Comparison of ENCODE assay signal across 8 mouse cellular contexts in genomic region chr5:115203735-115204561, GRCm38 (mm10). TPM values are rescaled to one million over a fixed set of nuclear protein-coding genes. Genes with fewer than 3 reads are reported as not detected.
DNase-seq lines count a peak whose midpoint lies in the region; ATAC-seq and TF ChIP-seq lines count a peak whose summit lies in the region.

No protein-coding gene starts in this region.

- intact Hi-C loops in left cerebral cortex, adult 2 months (cut with DNase I), result no loop called here

- no peaks in the 10 kb centered on the region for H3K36me3 ChIP-seq in embryonic facial prominence, embryonic 14.5 days (ENCODE audit: control insufficient read depth, insufficient read depth, low read length)
- no peaks in the 10 kb centered on the region for H3K36me3 ChIP-seq in lung, embryonic 15.5 days
- no peaks in the 10 kb centered on the region for H3K36me3 ChIP-seq in stomach, embryonic 16.5 days (ENCODE audit: control insufficient read depth, insufficient read depth, low read length)

- peak overlapping the region; percentile 91 for H3K27ac ChIP-seq in left cerebral cortex, adult 2 months
- H3K27ac ChIP-seq in embryonic facial prominence, embryonic 14.5 days (replicated peaks; ENCODE audit: low read depth, low read length), result peak overlapping the region; percentile 17; the same call in 1 of the 2 replicates
- H3K27ac ChIP-seq in lung, embryonic 15.5 days, result no peak overlapping the region
- H3K27ac ChIP-seq in stomach, embryonic 16.5 days (ENCODE audit: low read length), result peak overlapping the region; percentile 16; the same call in 1 of the 2 replicates

- WGBS in embryonic facial prominence, embryonic 14.5 days, result 19% methylated on average over 23 of the region's 23 CpGs
- 6% methylated on average over 23 of the region's 23 CpGs for WGBS in lung, embryonic 15.5 days
- WGBS in stomach, embryonic 16.5 days, result 8% methylated on average over 23 of the region's 23 CpGs

- peaks cover 8% of the 10 kb centered on the region for H3K4me1 ChIP-seq in embryonic facial prominence, embryonic 14.5 days (ENCODE audit: control insufficient read depth, insufficient read depth, low read length)
- H3K4me1 ChIP-seq in lung, embryonic 15.5 days, result peaks cover 24% of the 10 kb centered on the region
- H3K4me1 ChIP-seq in stomach, embryonic 16.5 days (ENCODE audit: control insufficient read depth, insufficient read depth, low read length), result peaks cover 12% of the 10 kb centered on the region

- H3K27me3 ChIP-seq in embryonic facial prominence, embryonic 14.5 days (replicated peaks; ENCODE audit: control insufficient read depth, insufficient read depth, low read length), result no peaks in the 10 kb centered on the region
- peaks cover 31% of the 10 kb centered on the region for H3K27me3 ChIP-seq in lung, embryonic 15.5 days
- H3K27me3 ChIP-seq in stomach, embryonic 16.5 days (ENCODE audit: control insufficient read depth, insufficient read depth, low read length), result peaks cover 7% of the 10 kb centered on the region; the same call in 1 of the 2 replicates

- no peaks in the 10 kb centered on the region for H3K9me3 ChIP-seq in embryonic facial prominence, embryonic 14.5 days (ENCODE audit: control insufficient read depth, low read length)
- H3K9me3 ChIP-seq in lung, embryonic 15.5 days, result no peaks in the 10 kb centered on the region
- no peaks in the 10 kb centered on the region for H3K9me3 ChIP-seq in stomach, embryonic 16.5 days (replicated peaks; ENCODE audit: control insufficient read depth, low read length)

- H3K4me3 ChIP-seq in left cerebral cortex, adult 2 months, result no peak overlapping the region
- H3K4me3 ChIP-seq in embryonic facial prominence, embryonic 14.5 days (ENCODE audit: low read depth, low read length), result peak overlapping the region; percentile 33
- peak overlapping the region; percentile 31 for H3K4me3 ChIP-seq in lung, embryonic 15.5 days
- H3K4me3 ChIP-seq in stomach, embryonic 16.5 days (replicated peaks; ENCODE audit: low read length), result peak overlapping the region; percentile 35

- peak in 1 of 2 experiments; percentile 29 for DNase-seq in left cerebral cortex, adult 2 months (ENCODE audit: extremely low spot score in 1 of 2, low spot score in 2 of 2)
- no peak for DNase-seq in left cerebral cortex, adult 11 months (ENCODE audit: low spot score)
- peak; percentile 62 for DNase-seq in embryonic facial prominence, embryonic 14.5 days (ENCODE audit: low spot score)
- DNase-seq in induced T-regulatory cell, adult 2 months (ENCODE audit: low read depth), result peak; percentile 39
- DNase-seq in layer of hippocampus, postnatal 36 days, result no peak
- DNase-seq in adrenal gland, adult 2 months, result no peak

- H3K9ac ChIP-seq in embryonic facial prominence, embryonic 14.5 days (ENCODE audit: low read depth, low read length), result peak overlapping the region; percentile 57
- H3K9ac ChIP-seq in lung, embryonic 15.5 days, result 0 out of 2 replicates have a peak overlapping the region, but pooled peaks have one; percentile 19
- peak overlapping the region; percentile 60 for H3K9ac ChIP-seq in stomach, embryonic 16.5 days (ENCODE audit: low read length)

- H3K4me2 ChIP-seq in embryonic facial prominence, embryonic 14.5 days (ENCODE audit: low read depth, low read length), result peak overlapping the region; percentile 60
- H3K4me2 ChIP-seq in lung, embryonic 15.5 days, result peak overlapping the region; percentile 57
- peak overlapping the region; percentile 54 for H3K4me2 ChIP-seq in stomach, embryonic 16.5 days (ENCODE audit: low read depth, low read length)

- peak; percentile 59 for ATAC-seq in embryonic facial prominence, embryonic 14.5 days (ENCODE audit: low read depth)
- peak; percentile 51; the same call in 1 of the 2 replicates for ATAC-seq in lung, embryonic 15.5 days (ENCODE audit: borderline replicate concordance, extremely low read depth, low FRiP score, low TSS enrichment)
- peak; percentile 74 for ATAC-seq in stomach, embryonic 16.5 days (ENCODE audit: insufficient read depth, low FRiP score)

- TF ChIP-seq CTCF in left cerebral cortex, adult 2 months (IDR thresholded peaks at IDR 0.05), result no peak

RNA-seq across cellular contexts. Expression of gene Cabp1, which starts 9.8 kb away (rescaled TPM):
- total RNA-seq in left cerebral cortex, adult 2 months (2021), result 100 to 1,000 TPM; 319 to 335 TPM
- polyA plus RNA-seq in embryonic facial prominence, embryonic 14.5 days (2014; fragmentation: Nextera tagmentation; extraction: Ambion mirVana), result 2.7 and 3.1 TPM in 2 replicates
- 1.4 and 2.1 TPM in 2 replicates for polyA plus RNA-seq in lung, embryonic 15.5 days (2015; fragmentation: Nextera tagmentation; extraction: Ambion mirVana)
- polyA plus RNA-seq in stomach, embryonic 16.5 days (2015; fragmentation: Nextera tagmentation; extraction: Ambion mirVana), result 0.65 and 1.4 TPM in 2 replicates
- 100 to 1,000 TPM; 122 to 139 TPM for total RNA-seq in layer of hippocampus, postnatal 36 days (2021)
- total RNA-seq in adrenal gland, adult 2 months (2021), result 10 to 100 TPM; 37.7 to 57.1 TPM
- polyA plus RNA-seq in adrenal gland, adult 2 months (2012; rRNA removed), result 45.7 and 61.7 TPM in 2 replicates

RNA-seq across cellular contexts. Expression of gene Pop5, which starts 31.7 kb away (rescaled TPM):
- total RNA-seq in left cerebral cortex, adult 2 months (2021), result 100 to 1,000 TPM; 116 to 117 TPM
- polyA plus RNA-seq in embryonic facial prominence, embryonic 14.5 days (2014; fragmentation: Nextera tagmentation; extraction: Ambion mirVana), result 82.6 and 95.5 TPM in 2 replicates
- polyA plus RNA-seq in lung, embryonic 15.5 days (2015; fragmentation: Nextera tagmentation; extraction: Ambion mirVana), result 105 and 112 TPM in 2 replicates
- 88.6 and 100 TPM in 2 replicates for polyA plus RNA-seq in stomach, embryonic 16.5 days (2015; fragmentation: Nextera tagmentation; extraction: Ambion mirVana)
- total RNA-seq in layer of hippocampus, postnatal 36 days (2021), result 100 to 1,000 TPM; 117 to 122 TPM
- total RNA-seq in adrenal gland, adult 2 months (2021), result 10 to 100 TPM; 53.1 to 84.0 TPM
- polyA plus RNA-seq in adrenal gland, adult 2 months (2012; rRNA removed), result 194 and 250 TPM in 2 replicates

RNA-seq across cellular contexts. Expression of gene Mlec, which starts 46.0 kb away (rescaled TPM):
- total RNA-seq in left cerebral cortex, adult 2 months (2021), result 10 to 100 TPM; 87.8 to 89.8 TPM
- 69.8 and 72.9 TPM in 2 replicates for polyA plus RNA-seq in embryonic facial prominence, embryonic 14.5 days (2014; fragmentation: Nextera tagmentation; extraction: Ambion mirVana)
- polyA plus RNA-seq in lung, embryonic 15.5 days (2015; fragmentation: Nextera tagmentation; extraction: Ambion mirVana), result 75.4 and 77.0 TPM in 2 replicates
- polyA plus RNA-seq in stomach, embryonic 16.5 days (2015; fragmentation: Nextera tagmentation; extraction: Ambion mirVana), result 66.2 and 68.8 TPM in 2 replicates
- total RNA-seq in layer of hippocampus, postnatal 36 days (2021), result 10 to 100 TPM; 92.7 to 96.4 TPM
- total RNA-seq in adrenal gland, adult 2 months (2021), result 100 to 1,000 TPM; 165 to 185 TPM
- 74.7 and 96.9 TPM in 2 replicates for polyA plus RNA-seq in adrenal gland, adult 2 months (2012; rRNA removed)

Comparison
In these comparisons a context has a peak if more than half of its experiments do, and no peak if none do; other contexts are left out.
1. DNase-seq: peak in embryonic facial prominence, embryonic 14.5 days (single experiment) and induced T-regulatory cell, adult 2 months (single experiment); none in left cerebral cortex, adult 11 months (single experiment), layer of hippocampus, postnatal 36 days (0 of 2) and adrenal gland, adult 2 months (single experiment).
2. RNA of gene Cabp1, which starts 9.8 kb away (polyA plus RNA-seq): 45.7 to 61.7 TPM in adrenal gland, adult 2 months; 2.7 to 3.1 TPM in embryonic facial prominence, embryonic 14.5 days, 1.4 to 2.1 TPM in lung, embryonic 15.5 days and 0.65 to 1.4 TPM in stomach, embryonic 16.5 days; every median in the first group is over 10 times any median in the second.
3. Peak in every context shown above with its lines, with median percentiles within 50 percentile points of each other: ATAC-seq, H3K4me2 ChIP-seq and H3K9ac ChIP-seq.